Mouse (Mus musculus) midbrain, embryonic 14.5 days (tissue): Measurements from ENCODE around the gene Plxnc1. TPM values are rescaled to one million over a fixed set of nuclear protein-coding genes. Genes with fewer than 3 reads are reported as not detected.

Source experiments
- ATAC-seq: fragments of 200-750 bp; cut with Nextera tagmentation; 2 replicates; pipeline ENCODE4 v1.8.0; 2017; ENCODE audit warnings: moderate number of reproducible peaks, moderate library complexity; ENCODE audit not compliant: low FRiP score, low TSS enrichment
- DNase-seq: peaks from one replicate; pipeline ENCODE4 v3.0.0-alpha.2; 2015
- H3K27ac ChIP-seq: fragments of 300-500 bp; sonication (generic); replicated peaks from 2 replicates; pipeline ENCODE4 v1.5.1; 2014; ENCODE audit warnings: mild to moderate bottlenecking, low read depth, low read length, moderate library complexity
- H3K27me3 ChIP-seq: fragments of 300-500 bp; sonication (generic); 2 replicates; pipeline ENCODE4 v1.6.1; 2014; ENCODE audit warnings: low read length, control low read depth, mixed read lengths; ENCODE audit not compliant: control insufficient read depth, insufficient read depth
- H3K36me3 ChIP-seq: fragments of 300-500 bp; sonication (generic); 2 replicates; pipeline ENCODE4 v1.6.1; 2014; ENCODE audit warnings: low read length, control low read depth; ENCODE audit not compliant: control insufficient read depth, insufficient read depth
- H3K4me1 ChIP-seq: fragments of 300-500 bp; sonication (generic); 2 replicates; pipeline ENCODE4 v1.6.1; 2014; ENCODE audit warnings: mild to moderate bottlenecking, antibody characterized with exemption, low read length, control low read depth; ENCODE audit not compliant: control insufficient read depth, insufficient read depth
- H3K4me2 ChIP-seq: fragments of 300-500 bp; sonication (generic); 2 replicates; pipeline ENCODE4 v1.6.1; 2014; ENCODE audit warnings: mild to moderate bottlenecking, low read length, moderate library complexity
- H3K4me3 ChIP-seq: fragments of 300-500 bp; sonication (generic); replicated peaks from 2 replicates; pipeline ENCODE4 v1.5.1; 2014; ENCODE audit warnings: low read depth, low read length
- H3K9ac ChIP-seq: fragments of 300-500 bp; sonication (generic); replicated peaks from 2 replicates; pipeline ENCODE4 v1.6.1; 2014; ENCODE audit warnings: mild to moderate bottlenecking, low read length, moderate library complexity
- H3K9me3 ChIP-seq: fragments of 300-500 bp; sonication (generic); 2 replicates; pipeline ENCODE4 v1.6.1; 2016; ENCODE audit warnings: low read length, control low read depth, mixed read lengths; ENCODE audit not compliant: control insufficient read depth
- WGBS: fragments of 180-500 bp; shearing (Covaris S2); extraction: QIAGEN DNeasy Blood & Tissue Kit; methylation state at CpG from one replicate; pipeline ENCODE4 v1.1.7; 2014; 5-methylcytosine and 5-hydroxymethylcytosine counted together
- polyA plus RNA-seq: library from polyadenylated mRNA; unstranded; fragments of >200 nt; fragmentation: Nextera tagmentation; extraction: Ambion mirVana; gene quantifications from 2 replicates; pipeline ENCODE4 v1.2.1, GENCODE M21; 2014

The Plxnc1 gene
- polyA plus RNA-seq, 1 experiment from 2014 or later, result 23.4 TPM

DNA sequence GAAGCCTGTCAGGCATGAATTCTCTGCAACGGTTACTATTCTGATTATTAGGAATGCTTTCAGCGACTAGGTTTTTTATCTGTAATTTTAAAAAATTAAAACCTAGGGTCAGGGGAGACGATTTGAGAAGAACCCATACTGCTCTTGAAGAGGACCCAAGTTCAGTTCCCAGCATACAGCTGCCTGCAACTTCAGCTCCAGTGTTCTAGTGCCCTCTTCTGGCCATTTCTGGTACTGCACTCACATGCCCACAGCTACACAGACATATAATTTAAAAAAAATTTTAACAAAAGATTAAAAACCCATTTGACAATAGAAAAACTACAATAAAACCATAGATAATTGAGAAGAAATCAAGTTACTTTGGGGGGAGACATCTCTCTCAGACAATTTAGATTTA lies 20.5 kb upstream of the Plxnc1 start:
- DNase-seq (no peak), ATAC-seq (no peak)
- Histone ChIP-seq H3K27ac (no peak overlapping the region), H3K4me1 (no peaks in the 10 kb centered on the region), H3K4me3 (no peak overlapping the region), H3K4me2 (no peak overlapping the region), H3K27me3 (no peaks in the 10 kb centered on the region), H3K36me3 (no peaks in the 10 kb centered on the region), H3K9ac (no peak overlapping the region), H3K9me3 (0 out of 2 replicates have a peak, but pooled peaks cover 6% of the 10 kb centered on the region)
- WGBS, result 85% methylated on average over 3 of the region's 3 CpGs

- no peaks in the 10 kb centered on the region for H3K27me3 ChIP-seq
- H3K9me3 ChIP-seq, result 0 out of 2 replicates have a peak, but pooled peaks cover 6% of the 10 kb centered on the region
- no peak overlapping the region for H3K27ac ChIP-seq
- no peak overlapping the region for H3K9ac ChIP-seq
- H3K4me3 ChIP-seq, result no peak overlapping the region
- DNase-seq (no peak), ATAC-seq (no peak)
- H3K4me2 ChIP-seq, result no peak overlapping the region
- H3K4me1 ChIP-seq, result no peaks in the 10 kb centered on the region
- 83% methylated on average over 10 of the region's 10 CpGs for WGBS
- no peaks in the 10 kb centered on the region for H3K36me3 ChIP-seq
Observed at GRCm38 (mm10) chr10:94962005-94962404, 17.4 kb upstream of the Plxnc1 start.

DNA sequence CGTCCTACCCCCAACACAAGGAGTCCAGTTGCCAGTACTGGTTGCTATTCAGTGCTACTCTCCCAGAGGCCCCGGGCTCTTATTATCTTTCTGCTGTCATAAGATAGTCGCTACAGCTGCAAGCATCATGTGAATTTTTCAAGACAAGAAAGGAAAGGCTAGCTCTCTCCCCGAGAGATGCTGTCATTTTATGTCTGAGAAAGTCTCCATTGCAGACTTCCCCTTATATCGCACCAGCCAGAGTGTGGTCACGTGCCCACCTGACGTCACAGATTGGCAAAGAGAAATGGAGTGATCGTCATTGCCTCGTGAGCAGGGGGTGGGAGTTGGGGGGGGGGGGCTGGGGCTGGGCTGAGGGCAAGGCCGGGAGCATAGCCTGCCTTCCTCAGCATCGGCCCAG lies 16.6 kb upstream of the Plxnc1 start:
- Histone ChIP-seq H3K4me1 (no peaks in the 10 kb centered on the region), H3K27ac (no peak overlapping the region), H3K36me3 (no peaks in the 10 kb centered on the region), H3K9ac (no peak overlapping the region), H3K4me2 (no peak overlapping the region), H3K4me3 (no peak overlapping the region), H3K9me3 (0 out of 2 replicates have a peak, but pooled peaks cover 6% of the 10 kb centered on the region), H3K27me3 (no peaks in the 10 kb centered on the region)
- 77% methylated on average over 11 of the region's 11 CpGs for WGBS
- DNase-seq (no peak), ATAC-seq (no peak)

DNA sequence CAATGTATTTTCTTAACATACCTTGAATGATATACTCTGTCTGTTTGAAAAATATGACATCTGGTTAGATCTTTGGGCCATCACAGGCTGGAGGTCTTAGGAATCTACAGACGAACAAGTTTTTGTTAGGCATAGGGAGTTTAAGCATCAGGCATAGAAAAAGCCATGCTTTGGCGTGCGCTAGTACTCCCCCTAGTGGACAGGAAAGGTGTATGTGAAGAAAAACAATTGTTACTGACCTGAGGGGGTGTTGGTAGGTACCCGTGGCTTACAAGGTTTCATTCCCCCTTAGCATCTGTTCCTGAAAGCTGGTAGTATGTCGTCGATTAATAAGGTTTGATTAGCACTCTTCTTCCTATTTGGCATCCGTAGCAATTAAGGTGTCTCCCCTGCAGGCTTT lies 13.7 kb upstream of the Plxnc1 start:
- DNase-seq (peak; percentile 90), ATAC-seq (no peak)
- H3K27me3 ChIP-seq, result no peaks in the 10 kb centered on the region
- H3K9ac ChIP-seq, result no peak overlapping the region
- no peak overlapping the region for H3K27ac ChIP-seq
- 8% methylated on average over 7 of the region's 7 CpGs for WGBS
- no peak overlapping the region for H3K4me2 ChIP-seq
- no peaks in the 10 kb centered on the region for H3K9me3 ChIP-seq
- no peaks in the 10 kb centered on the region for H3K36me3 ChIP-seq
- no peaks in the 10 kb centered on the region for H3K4me1 ChIP-seq
- no peak overlapping the region for H3K4me3 ChIP-seq

- 82% methylated on average over 7 of the region's 7 CpGs for WGBS
- no peak for DNase-seq
- no peak overlapping the region for H3K4me2 ChIP-seq
- no peak overlapping the region for H3K27ac ChIP-seq
- H3K4me1 ChIP-seq, result no peaks in the 10 kb centered on the region
- ATAC-seq, result no peak
- no peaks in the 10 kb centered on the region for H3K27me3 ChIP-seq
- H3K4me3 ChIP-seq, result no peak overlapping the region
- no peak overlapping the region for H3K9ac ChIP-seq
- no peaks in the 10 kb centered on the region for H3K36me3 ChIP-seq
- no peaks in the 10 kb centered on the region for H3K9me3 ChIP-seq
Observed at GRCm38 (mm10) chr10:94957705-94958104, 13.1 kb upstream of the Plxnc1 start.

DNA sequence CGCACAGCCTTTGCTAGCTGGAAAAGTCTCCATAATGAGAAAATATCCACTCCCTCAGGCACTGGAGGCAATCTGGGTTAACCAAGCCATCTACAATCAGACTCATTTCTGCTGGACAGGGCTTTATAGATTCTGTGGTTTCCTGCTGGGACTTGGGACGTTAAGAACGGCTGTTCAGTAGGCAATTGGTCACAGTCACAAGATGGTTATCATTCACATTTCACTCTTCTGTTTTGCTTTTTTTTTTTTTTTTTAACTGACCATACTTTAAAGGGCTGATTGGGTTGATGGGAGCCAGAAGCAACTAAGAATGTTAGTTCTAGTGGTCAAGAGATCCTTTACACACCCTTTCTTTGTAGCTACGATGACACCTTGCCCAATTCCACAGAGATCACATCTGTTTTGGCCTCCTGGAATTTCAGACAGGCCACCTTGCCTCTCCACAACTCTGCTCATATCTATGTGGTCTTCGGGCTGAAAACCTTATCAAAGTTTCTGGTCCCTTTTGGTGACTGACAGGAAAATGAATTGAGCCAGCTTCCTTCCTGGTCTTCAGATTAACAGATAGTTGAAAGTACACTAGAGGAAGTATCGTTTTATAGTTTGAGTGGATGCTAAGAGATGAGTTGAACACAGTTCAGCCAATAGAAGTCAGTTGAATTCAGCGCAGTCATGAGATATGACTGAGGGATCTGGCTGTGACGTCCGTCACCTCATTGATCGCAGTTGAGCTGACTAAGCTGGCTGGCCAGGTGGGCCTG lies 3.5 kb upstream of the Plxnc1 start:
- Histone ChIP-seq H3K4me1 (peaks cover 5% of the 10 kb centered on the region), H3K4me2 (no peak overlapping the region), H3K9me3 (no peaks in the 10 kb centered on the region), H3K4me3 (no peak overlapping the region), H3K27ac (no peak overlapping the region), H3K9ac (no peak overlapping the region), H3K36me3 (no peaks in the 10 kb centered on the region), H3K27me3 (no peaks in the 10 kb centered on the region)
- ATAC-seq (no peak), DNase-seq (no peak)
- WGBS, result 78% methylated on average over 10 of the region's 10 CpGs

GRCm38 (mm10) chr10:94947386-94947785 lies 2.8 kb upstream of the Plxnc1 start:
- Histone ChIP-seq H3K27ac (no peak overlapping the region), H3K4me2 (no peak overlapping the region), H3K9me3 (no peaks in the 10 kb centered on the region), H3K4me1 (peaks cover 5% of the 10 kb centered on the region), H3K9ac (no peak overlapping the region), H3K4me3 (no peak overlapping the region), H3K27me3 (no peaks in the 10 kb centered on the region), H3K36me3 (no peaks in the 10 kb centered on the region)
- WGBS, result 69% methylated on average over 7 of the region's 7 CpGs
- DNase-seq, result peak; percentile 54
- ATAC-seq, result no peak

DNA sequence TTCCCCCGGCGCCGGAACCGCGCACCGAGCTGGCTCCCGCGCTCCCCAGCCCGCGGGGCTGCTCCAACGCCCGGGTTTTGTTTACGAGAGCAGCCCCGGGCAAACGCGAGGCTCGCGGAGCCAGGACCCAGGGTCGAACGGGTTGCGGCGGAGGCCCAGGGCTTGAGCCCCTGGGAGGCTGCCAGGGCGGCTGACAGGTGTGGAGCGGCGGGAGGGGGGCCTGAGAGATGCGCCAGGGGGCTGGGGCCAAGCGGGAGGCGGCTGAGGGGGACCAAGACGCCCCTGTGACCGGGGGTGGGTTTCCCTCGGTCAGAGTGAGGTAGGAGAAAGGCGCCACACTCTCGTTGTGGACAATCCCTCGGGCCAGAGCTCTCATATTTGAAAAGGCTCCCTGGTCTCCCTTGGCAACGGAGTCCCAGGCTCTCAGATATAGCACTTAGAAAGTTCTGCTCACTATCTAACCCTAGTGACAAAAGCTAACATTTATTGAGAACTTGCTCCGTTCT lies 624 bp upstream of the Plxnc1 start:
- Histone ChIP-seq H3K9ac (peak overlapping the region; percentile 93), H3K27ac (peak overlapping the region; percentile 96), H3K9me3 (no peaks in the 10 kb centered on the region), H3K4me2 (peak overlapping the region; percentile 76), H3K36me3 (no peaks in the 10 kb centered on the region), H3K4me3 (peak overlapping the region; percentile 76), H3K27me3 (no peaks in the 10 kb centered on the region), H3K4me1 (peaks cover 19% of the 10 kb centered on the region)
- no peak; the same call in none of the 2 replicates for ATAC-seq
- peak; percentile 80 for DNase-seq
- WGBS, result under 1% methylated on average over 36 of the region's 36 CpGs
